Mouse (Mus musculus) heart, postnatal 25 days (tissue): ENCODE measurements around the gene Gsg1l. TPM values are rescaled to one million over a fixed set of nuclear protein-coding genes. Genes with fewer than 3 reads are reported as not detected.

ENCODE experiments used
- DNase-seq: peaks from one replicate; pipeline ENCODE4 v3.0.0; 2022; ENCODE audit warnings: low spot score
- intact Hi-C: fragments of 180-260 bp; cut with DNase I; formaldehyde crosslinking; loops from one replicate; pipeline ENCODE4 v1.15.1; 2025
- total RNA-seq, 2 experiments: library from RNA; stranded (reverse); gene quantifications; 2 replicates each; pipeline ENCODE4 v1.2.3; 2021

Gsg1l gene
- total RNA-seq, 2 experiments from 2014 or later, result 10.3 to 12.6 TPM

DNA sequence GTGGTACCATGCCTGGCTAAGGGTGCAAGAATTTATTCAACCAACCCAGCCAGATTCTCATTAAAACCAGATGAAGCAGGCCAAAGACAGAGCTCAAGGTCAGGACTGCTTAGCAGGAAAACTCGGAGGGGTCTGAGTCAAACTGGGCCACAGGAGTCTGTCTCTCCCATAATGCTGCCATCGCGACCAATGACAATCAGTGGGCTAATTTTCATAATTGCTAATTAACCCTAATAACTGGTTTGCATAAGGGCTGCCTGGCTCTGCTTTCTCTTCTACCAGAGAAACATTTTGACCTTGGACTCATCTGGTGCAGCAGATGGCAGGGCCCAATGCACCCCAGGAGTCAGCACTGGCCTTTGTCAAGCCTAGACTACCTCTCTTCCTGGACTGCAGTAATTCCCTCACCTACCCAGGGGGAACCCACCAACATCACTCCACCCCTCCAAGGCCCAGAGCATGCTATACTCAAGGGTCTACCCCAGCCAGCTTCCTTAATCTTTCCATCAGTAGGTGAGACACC is 127.8 kb downstream of the Gsg1l start:
- intact Hi-C loops, result no loop called here
- no peak for DNase-seq

DNA sequence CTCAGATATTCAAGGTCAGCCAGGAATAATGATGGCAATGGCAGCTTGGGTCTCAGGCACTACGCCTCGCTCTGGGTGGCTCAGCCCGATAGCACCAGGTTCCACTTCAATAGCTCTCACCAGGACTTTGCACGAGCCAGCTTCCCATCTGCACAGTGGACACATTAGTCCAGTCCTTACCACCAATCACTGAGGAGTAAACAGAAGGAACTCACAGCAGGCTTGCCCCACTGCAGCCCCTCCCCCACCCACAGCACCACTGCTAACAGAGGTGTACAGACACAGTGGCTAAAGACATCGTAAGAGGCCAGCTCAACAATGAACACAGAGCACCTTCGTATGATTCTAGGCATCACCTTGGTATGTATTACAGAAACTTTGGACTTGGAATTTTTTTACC is 128.4 kb downstream of the Gsg1l start:
- intact Hi-C loops, result no loop called here

DNA sequence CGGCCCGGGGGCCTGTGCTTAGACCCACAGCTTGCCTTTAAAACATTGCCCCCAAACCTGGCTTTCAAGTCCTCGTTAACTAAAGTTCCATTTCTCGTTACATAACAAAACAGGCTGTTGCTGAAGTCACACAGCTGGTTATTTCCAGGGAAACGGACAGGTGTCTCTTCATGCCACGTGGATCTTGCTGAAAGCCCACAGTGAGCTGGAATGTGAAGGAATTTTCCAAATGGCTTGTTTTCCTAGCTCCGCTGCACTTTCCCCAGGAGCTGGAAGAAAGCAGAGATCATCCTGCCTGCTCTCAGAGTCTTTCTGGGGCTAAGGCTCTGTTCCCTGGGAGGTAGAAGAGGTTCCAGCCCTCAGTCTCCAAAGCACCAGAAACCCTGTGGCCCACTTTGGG is 130.3 kb downstream of the Gsg1l start:
- intact Hi-C loops, result no loop called here
- DNase-seq, result no peak

More for the DNA sequence above, 128.4 kb downstream of the Gsg1l start:
- no peak for DNase-seq

DNA sequence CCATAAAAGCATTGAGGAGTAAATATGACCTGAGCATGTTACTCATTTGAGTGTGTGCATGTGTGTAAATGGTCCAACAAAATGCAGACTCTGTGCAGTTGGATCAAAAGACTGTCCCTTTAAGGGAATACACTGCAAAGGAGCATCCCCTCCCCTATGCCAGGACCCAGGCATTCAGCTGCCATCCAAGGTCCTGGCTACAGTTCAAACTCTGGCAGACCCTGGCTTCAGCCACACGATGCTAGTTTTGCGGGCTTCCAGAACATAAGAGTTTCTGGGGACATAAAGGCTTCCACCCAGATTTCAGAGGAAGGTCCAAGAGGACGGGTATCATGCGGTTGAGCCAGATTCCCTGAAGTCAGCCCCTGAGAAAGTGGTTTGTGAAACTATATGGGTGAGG is 133.2 kb downstream of the Gsg1l start:
- DNase-seq, result no peak
- intact Hi-C loops, result no loop called here

DNA sequence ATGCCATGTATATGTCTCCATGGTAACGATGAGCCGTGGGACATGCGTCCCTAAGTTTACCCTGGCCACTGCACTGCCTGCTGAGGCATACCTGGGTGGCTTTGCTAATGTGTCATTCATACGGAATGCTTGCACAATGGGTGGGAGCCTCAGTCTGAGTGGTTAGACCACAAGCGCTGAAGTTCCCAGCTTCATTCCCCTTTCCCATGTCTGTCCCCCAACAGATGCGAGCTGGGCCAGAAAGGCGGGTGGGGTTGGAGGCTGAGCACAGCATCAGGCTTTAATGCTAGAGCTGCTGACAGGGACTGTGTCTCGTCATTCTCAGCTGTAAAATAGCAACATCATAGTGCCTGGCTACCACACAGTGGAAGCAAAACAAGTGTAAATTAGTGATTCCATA is 136.3 kb downstream of the Gsg1l start:
- intact Hi-C loops, result no loop called here
- DNase-seq, result no peak

DNA sequence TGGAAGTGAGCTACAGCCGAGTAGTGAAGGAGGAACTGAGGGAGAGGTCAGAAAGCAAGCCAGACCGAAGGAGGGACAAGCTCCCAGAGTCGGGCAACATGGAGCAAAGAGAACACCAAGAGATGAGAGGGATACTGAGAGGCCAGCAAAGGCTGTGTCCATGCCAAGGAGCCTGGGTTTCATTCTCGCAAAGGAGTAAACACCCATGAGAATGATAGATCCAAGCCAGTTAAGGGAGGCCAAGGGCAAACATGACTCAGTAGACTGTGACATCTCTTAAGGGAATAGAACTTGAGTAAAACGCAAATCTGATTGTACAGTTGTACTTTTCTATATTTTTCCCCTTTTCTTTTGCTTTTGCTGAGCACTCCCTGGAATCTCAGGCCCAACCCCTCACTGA is 137.6 kb downstream of the Gsg1l start:
- DNase-seq, result no peak
- intact Hi-C loops, result no loop called here

DNA sequence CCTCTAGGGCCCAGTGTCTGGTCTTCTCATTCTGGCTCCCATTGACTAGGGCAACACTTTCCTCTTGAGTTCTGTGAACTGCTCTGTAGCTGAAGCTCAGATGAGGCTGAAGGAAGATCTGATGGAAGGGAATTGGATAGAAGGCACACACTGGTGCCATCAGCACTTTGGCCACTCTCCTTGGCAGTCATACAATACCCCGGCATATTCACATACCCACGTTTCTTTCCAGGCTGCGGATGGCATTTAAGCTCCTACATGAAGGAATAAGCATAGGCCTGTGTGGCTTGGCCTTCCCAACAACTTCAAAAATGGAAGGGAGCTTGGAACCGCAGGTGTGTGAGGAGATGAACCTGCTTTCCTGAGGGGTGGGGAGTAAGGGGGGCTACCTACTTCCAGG is 138.7 kb downstream of the Gsg1l start:
- no peak for DNase-seq
- intact Hi-C loops, result no loop called here

DNA sequence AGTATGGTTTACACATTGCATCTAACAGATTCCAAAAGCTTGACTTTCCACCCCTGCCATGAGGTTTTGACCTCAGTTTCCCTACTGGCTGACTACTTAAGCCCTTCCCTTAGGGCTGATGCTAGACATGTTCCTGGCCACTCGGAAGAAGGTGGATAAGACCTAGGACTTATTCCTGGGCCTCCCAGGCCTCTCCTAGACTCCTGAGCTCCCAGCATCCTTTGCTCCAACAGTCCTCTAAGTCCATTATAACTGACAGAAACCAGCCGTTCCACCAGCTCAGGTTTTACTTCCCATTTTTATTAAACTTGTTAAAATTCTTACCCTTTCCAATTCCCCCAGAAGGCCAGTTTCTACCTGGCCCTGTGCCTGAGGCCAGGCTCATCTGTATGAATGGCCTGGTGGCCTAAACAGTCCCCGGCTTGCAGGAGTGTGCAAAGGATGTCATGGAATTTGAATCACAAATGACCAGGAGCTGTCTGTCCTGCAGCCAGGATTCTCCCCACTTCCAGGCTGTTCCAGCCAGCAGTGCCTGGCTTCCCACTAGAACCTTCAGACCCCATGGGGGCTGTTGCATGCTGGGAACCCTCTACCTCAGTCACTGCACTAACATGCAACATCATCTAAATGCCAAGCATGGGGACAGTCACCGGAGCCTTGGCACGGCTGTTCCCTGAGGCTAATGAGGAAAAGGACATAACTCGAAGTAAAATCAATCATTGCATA is 139.7 kb downstream of the Gsg1l start:
- no peak for DNase-seq
- intact Hi-C loops, result no loop called here

DNA sequence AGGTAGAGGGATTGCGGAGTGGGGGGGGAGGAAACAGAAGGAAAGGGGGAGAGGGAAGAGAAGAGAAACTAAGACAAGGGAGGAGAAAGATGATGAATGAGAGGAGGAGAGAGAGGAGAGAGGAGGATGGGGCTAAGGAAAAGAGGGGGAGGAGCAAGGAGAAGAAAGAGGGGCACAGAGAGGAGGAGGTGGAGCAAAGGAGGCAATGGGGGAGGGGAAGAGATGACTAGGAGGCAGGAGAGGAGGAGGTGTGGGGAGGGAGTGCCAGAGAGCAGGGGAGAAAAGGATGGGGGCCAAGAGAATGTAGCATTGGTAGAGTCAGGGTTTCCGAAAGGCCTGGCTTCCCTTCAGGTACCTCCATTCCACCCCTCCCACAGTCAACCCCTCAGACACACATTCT is 147.9 kb downstream of the Gsg1l start:
- no peak for DNase-seq
- intact Hi-C loops, result no loop called here

DNA sequence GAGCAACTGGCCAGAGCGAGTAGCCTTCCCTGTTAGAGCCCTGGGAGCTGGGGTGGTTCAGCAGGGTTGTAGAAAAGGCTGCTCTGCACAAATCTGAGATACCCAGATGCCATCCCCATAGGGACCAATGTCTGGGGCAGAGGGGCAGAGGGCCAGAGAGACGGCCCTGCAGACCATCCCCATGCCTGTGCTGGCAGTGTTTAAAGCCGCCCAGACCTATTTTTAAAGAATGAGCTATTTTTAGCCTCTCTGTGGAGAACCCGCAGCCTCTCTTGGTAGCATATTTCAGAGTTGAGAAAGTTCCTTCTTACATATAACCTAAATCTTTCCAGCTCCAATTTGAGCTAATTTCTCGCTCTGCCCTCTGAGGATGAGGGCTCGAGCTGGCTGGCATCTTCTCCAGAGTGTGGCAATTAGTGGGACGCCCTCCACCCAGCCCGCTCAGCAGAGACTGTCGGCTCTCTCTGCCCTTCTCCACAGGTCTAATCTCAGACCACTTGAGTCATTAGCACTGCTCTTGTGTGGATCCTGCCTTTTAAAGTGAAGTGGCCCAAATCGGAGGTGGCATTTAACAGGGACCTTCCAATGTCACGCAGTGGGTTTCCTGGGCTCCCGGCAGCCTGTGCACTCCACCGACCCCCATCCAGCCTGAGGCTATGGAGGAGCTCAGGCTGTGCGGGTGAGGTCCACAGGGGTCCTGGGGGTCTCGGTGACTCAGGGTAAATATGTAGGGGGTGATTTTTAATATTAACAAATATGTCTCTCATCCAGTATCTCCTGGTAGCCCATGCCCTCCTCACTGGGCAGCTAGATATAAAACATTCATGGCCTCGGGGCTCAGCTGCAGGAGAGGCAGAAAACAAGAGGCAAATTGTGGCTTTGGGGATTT is 148.6 kb downstream of the Gsg1l start:
- DNase-seq, result no peak
- intact Hi-C loops, result no loop called here

DNA sequence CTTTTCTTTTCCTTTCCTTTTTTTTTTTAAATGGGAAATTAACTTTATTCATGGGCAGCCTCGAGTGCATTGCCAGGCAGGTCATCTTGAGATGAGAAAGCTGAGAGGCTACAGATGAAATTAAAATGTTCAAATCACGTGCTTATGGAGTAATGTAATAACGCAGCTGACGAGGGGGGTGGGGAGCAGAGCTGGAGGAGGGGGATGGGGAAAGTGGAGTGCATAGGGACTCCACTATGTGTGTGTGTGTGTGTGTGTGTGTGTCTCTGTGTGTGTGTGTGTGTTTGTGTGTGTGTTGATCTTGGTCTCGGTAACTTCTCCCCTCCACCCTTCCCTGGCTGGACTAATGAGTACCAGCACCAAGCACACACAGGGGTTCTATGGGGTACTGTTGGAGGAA is 150.6 kb downstream of the Gsg1l start:
- intact Hi-C loops, result no loop called here
- no peak for DNase-seq

DNA sequence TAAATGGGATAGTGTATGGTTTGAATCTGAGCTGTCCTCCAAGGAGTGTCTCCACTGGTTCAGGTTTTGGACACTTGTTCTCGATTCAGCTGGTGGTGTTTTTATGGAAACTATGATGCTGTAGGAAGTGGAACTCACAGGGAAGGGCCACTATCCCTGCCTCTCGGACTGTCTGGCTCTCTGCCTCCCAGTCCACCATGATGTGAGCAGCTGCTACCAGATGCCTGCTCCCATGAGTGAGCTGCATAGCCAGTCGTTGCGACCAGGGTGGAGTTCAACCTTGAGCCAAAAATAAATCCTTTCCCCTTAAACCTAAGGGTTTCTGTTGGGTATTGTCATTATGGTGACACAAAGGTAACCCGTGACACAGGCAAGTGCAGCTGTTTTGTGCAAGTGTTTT is 158.2 kb downstream of the Gsg1l start:
- no peak for DNase-seq
- intact Hi-C loops, result no loop called here

DNA sequence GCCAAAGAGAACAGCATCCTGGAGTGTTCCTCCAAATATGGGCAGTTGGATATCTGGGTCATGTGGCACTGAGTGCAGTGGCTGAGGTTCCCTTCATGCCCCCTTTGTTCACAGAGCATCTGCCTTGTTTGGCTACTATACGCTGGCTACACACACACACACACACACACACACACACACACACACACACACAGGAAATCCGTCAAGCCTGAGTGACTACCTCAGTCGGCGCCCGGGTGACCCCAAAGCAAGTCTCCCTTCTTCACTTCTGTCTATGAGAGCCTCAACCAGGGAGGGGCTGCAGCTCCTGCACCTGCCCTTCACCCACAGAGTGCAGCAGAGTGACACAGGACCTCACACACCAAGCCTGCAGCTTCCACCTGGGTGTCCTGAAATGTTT is 161.4 kb downstream of the Gsg1l start:
- intact Hi-C loops, result no loop called here
- DNase-seq, result no peak

DNA sequence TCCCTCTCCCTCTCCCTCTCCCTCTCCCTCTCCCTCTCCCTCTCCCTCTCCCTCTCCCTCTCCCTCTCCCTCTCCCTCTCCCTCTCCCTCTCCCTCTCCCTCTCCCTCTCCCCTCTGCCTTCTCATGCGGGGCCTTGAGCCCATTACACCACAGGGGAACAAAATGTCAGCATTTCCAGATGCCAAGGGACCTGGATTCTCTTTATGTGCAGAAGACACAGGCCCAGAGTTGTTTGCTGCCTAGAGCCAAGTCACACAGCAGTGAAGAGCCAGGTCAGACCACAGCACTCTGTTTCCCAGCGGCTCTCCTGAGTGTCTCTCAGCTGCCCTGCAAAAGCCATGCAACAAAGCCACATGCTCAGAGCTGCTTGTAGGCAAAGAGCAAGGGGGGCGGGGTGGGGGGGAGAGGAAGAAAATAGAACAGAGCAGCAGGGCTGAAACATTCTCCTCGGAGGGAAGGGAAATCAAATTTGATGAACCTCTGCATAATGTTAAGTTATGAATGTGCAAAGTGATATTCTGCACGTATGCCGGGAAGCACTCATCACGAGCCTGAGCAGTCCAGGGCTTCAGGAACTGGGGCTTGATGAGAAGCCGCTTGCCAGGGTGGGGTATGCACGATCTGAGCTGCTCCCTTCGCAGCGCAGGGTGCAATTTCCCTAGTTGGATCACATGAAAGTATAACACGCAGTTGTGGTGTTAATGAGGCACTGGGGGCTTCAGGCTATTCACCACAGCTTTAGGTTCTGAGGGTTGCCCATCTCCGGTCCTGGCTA is 181.6 kb downstream of the Gsg1l start:
- intact Hi-C loops, result no loop called here
- DNase-seq, result no peak

DNA sequence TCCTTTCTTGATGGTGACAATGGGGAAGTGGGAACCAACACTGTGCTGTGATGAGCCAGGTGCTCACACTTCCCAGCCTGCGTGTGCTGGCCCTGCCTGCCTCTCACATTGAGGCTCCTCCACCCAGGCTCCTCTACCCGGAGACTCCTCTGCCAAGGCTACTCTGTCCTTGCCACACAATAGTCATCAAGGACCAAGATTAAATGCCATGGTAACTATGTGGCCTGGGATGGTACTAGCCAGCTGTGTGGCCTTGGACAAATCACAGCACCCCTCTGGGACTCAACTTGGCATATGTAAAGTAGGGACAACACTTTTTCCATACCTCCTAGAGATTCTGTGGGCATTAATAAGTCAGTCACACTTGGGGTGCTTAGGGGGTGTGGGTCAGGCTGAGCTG is 182.3 kb downstream of the Gsg1l start:
- intact Hi-C loops, result no loop called here
- no peak for DNase-seq

DNA sequence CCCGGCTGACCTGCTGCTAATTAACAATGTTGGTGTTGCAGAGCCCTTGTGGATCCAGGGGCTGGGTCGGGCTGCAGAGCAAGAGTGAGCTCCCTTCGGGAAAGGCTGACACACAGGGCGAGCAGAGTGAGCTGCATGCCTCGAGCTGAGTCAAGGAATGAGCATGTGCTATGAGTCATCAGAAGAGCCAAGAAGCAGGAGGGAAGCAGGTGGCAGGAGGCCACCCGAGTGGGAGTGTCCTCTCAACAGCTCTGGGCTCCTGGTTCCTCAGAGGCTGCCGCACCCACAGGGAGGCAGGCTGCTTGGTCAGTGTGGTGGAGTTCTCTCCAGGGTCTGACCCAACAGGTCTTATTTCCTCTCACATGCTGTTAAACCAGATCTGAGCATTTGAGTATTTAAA is 183.2 kb downstream of the Gsg1l start:
- intact Hi-C loops, result no loop called here
- DNase-seq, result peak; percentile 46

DNA sequence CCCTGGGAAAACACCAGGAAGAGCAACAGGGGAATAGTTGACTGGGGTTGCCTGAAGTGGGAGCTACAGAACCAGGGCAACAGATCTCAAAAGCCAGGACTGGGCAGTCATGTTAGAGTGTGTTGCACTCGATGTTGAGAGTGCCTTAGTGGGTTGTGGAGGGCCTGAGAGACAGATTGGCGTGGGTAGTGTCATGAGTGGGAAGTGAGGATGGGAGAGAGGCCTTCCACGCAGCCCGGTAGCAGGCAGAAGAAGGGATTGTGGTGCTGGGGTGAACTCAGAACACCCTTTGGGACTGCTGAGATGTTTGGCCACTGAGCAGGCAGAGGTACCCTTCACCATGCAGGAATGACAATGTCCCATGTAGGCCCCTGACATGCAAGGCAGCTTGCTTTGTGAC is 185.2 kb downstream of the Gsg1l start:
- no peak for DNase-seq
- intact Hi-C loops, result no loop called here

DNA sequence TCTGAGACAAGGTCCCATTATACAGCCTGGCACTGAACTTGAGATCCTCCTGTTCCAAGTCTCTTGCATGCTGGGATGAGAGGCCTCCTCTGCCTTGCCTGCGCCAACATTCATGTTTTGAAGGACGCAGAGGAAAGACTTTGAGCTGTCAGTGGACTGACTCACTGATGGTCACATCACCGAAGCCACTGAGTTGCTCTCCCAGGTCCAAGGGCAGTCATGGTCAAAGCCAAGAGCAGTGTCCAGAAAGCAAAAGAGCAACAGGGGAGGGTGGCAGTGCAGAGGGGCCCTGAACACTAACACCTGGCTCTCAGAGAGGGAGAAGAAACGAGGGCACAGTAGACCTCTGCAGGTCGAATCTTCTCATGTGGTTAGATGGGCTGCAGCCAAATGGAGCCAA is 188.6 kb downstream of the Gsg1l start:
- no peak for DNase-seq
- intact Hi-C loops, result no loop called here

DNA sequence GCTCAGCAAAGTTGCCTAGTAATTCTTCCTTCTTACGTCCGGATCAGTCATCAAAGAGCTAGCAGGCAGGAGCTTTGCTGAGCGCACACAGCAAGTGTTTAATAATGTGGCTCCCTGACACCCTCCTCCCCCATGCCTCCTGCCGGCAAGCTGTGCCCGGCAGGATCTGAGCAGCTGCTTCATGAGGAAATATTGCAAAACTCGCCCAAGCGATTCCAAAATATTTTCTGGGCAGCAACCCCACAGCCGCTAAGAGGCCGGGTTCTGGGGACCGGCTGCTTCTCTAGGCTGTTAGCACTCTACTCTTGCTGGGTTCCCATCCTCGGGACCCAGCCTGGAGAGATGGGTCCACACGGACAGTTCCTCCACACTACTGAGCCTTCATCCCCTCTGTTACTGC is 193.8 kb downstream of the Gsg1l start:
- intact Hi-C loops, result no loop called here
- DNase-seq, result peak; percentile 39

DNA sequence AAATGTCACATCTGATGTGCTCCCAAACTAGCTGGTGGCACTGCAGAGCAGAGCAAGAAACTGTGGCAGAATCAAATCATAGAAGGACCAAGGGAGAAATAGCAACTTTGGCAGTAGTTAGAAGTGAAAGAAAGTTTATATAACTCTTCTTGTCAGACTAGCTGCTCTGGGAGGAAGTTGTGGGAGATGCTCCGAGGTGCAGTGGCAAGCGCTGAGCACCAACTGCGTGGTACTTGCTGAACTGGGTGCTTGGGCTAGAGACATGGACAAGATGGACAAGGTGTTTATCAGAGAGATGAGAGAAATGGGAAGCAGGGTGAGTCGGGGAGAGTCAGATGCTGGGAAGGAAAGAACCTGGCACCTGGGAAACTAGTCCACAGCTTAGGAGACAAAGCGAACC is 194.4 kb downstream of the Gsg1l start:
- no peak for DNase-seq
- intact Hi-C loops, result no loop called here

DNA sequence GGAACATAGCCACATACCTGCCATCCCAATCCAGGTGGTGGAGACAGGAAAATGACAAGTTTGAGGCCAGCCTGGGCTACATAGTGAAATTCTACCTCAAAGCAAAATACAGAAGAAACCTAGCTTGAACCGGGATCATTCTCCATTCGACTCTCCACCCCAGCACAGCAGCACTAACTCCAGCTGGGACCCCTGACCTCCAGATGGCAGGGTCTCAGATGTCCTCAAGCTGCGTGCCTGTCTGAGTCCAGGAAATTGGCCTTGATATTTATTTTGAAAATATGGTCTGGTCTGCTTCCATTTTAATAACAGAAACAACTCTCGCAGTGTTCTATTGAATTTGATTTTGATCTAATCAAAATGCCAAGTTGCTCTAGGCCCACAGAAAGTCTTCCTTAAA is 195.1 kb downstream of the Gsg1l start:
- DNase-seq, result no peak

More for the DNA sequence above, 195.1 kb downstream of the Gsg1l start:
- intact Hi-C loops, result no loop called here
